Mouse (Mus musculus) layer of hippocampus, adult 9-10 months (tissue): ENCODE measurements around the gene Adgb.
"Not testable (repeated sequence)": the region's sequence is repeated elsewhere in the genome, so short reads cannot be mapped to it uniquely, and the experiment has no call there.

Experiments
- DNase-seq: peaks from one replicate; pipeline ENCODE4 v3.0.0; 2022; ENCODE audit warnings: low spot score

Adgb gene

DNA sequence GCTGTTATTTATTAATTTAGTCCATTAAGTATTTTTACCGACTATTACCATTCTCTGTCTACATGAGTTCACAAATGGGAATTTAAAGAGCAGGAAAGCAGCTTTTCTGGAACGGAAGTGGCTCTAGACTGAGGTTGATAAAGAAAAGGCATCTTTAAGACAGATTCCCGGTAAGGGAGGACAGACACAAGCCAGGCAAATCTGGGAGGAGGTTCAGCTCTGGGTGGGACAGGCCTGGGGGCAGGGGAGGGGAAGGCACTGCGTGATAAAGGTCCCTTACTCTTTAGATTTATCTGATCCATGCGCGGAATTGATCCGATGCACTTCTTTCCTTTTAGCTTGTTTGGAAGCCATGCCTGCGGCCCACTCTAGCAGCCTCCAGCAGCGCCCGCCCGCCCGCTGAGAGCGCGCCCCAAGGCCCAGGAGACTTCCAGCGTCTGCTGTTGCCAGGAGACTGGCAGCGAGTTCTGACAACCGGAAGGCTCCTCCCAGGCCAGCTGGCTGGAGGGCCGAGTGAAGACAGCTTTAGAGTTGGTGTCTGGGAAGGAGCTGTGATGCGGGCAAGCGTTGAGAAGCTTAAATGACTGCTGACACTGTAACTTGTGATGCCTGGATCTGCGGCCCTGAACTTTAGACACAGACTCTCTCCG is at the start of gene Adgb:
Adgb (minus strand) TSS at position 366 of the 650 bp plus-strand sequence.
- peak; percentile 31 for DNase-seq

DNA sequence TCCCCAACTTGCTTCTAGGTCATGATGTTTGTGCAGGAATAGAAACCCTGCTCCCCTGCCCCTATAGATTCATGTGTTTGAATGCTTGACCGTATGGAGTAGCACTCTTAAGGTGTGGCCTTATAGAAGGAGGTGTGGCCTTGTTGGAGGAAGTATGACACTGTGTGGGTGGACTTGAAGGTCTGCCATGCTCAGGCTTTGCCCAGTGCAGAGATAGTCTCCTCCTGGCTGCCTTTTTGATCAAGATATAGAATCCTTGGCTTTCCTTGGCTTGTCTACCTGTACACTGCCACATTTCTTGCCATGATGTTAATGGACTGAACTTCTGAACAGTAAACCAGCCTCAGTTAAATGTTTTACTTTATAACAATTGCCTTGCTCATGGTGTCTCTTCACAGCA is 8.0 kb upstream of the Adgb start:
- no peak for DNase-seq

GRCm38 (mm10) chr10:10477429-10477828 is 5.3 kb upstream of the Adgb start:
- not testable (repeated sequence) for DNase-seq

DNA sequence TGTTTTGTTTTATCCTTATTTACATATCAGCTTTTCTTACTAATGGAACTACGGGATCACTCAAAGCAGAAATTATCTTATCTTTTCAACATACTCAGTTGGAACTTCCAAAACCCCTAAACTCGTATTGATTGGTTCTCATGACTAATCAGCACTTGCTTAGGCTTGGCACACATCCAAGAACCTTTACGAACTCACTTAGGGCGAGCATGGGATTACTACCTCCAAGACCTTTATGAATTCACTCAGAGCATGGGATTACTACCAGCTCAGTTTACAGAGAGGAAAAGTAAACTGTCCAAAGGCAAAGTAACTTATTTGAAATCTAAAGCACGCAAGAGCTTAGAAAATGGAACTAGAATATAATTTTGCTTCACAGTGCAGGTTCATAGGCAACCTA is 4.8 kb upstream of the Adgb start:
- DNase-seq = no peak

DNA sequence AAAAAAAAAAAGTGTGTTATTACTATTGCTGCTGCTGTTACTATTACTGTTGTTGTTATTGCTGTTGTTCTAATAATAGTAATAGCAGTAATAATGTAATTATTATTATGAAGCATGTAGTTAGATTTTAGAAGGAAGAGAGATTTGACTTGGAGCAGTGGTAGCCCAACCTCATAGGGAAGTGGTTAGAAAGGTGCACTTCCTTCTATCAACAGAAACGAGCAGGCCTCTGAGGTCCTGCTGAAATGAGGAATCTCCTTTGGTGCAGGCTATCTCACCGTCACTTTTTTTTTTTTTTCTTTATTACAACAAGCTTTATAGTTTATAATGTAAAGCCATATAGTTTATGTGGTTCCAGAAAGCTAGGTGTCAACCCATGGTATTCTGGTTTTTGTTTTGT is 4.4 kb upstream of the Adgb start:
- DNase-seq = no peak

DNA sequence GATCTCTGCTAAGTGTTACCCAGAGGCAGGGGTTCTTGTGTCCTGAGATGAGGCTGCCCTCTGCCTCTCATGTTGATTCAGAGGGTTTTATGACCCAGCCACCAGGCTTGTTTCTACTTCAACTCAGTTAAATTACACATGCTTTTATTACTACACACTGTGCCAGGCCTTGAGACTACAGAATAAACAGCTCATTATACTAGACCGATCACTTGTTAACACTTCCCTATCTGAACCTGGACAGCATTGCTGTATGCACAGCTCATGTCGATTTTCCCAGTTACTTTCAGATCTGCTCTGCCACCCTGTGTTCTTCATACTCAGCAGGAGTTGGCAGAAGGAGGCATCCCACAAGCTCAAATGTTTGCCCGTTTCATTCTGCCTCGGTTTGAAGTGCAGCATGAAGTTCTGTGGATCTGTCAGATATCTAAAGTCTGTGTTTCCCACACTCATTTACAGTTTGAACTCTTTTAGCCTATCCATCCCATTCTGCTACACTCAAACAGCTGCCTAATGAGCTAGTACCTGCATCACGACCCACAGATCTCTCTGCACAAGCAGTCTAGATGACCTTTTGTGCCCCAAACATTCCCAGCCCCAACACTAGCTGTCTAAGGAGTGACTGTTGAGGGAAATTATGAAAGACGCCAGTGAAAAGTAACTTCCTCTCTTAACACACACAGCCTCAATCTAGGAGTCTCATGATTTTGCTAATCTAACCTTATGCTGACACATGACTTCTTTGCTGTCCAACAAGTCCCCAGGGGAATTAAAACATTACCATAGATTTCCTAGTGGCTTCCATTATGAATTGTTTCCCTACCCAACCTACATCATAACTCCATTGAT is 3.2 kb downstream of the Adgb start:
- no peak for DNase-seq

GRCm38 (mm10) chr10:10460113-10460512 is 12.0 kb downstream of the Adgb start:
- DNase-seq = no peak

GRCm38 (mm10) chr10:10456991-10457390 is 15.1 kb downstream of the Adgb start:
- DNase-seq = no peak

GRCm38 (mm10) chr10:10449067-10449466 is 23.1 kb downstream of the Adgb start:
- no peak for DNase-seq

DNA sequence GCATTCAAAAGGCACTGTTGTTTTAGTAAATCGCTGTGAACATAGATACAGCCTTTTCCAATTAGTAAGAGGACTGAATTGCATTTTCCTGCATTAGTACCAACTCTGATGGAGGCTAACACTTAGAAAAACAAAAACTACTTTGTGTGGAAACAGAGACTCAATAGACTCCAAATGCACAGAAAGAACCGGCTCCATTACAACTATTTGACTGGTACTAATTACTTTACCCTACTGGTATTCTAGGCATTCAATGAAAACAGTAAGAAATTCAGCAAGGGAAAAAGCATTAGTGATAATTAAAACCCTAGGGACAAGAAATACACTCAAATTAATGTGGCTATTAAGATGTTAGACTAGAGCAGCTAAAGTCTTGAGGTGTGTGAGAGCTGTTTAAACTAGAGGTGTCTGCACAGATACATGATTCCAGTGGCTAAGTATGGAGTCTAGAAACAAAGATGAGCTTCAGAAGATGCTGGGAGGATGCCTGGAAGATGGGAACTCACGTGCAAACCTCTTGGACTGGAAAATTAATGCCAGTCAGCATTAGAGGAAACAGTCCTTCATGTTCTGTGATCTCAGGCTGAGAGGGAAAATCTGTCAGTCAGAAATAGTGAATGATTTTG is 27.2 kb downstream of the Adgb start:
- DNase-seq = no peak

GRCm38 (mm10) chr10:10443558-10443957 is 28.6 kb downstream of the Adgb start:
- no peak for DNase-seq

DNA sequence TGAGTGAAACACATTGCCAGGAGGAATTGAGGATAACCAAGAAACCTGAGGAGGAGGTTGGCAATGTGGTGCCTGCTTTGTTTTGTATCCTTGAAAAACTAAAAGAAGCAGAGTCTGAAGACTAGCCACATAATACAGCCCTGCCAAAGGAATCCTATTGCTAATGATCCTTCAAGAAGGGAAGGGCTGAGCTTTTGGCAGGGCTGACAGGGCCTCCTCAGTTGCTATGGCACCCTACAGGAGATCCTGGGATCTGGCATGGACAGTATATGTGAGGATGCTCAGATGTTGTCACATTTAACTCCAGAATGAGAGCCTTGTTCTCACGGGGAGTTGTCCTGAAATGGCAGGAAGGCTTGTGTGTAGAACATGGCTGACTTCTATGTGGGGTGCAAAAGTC is 37.1 kb downstream of the Adgb start:
- no peak for DNase-seq

DNA sequence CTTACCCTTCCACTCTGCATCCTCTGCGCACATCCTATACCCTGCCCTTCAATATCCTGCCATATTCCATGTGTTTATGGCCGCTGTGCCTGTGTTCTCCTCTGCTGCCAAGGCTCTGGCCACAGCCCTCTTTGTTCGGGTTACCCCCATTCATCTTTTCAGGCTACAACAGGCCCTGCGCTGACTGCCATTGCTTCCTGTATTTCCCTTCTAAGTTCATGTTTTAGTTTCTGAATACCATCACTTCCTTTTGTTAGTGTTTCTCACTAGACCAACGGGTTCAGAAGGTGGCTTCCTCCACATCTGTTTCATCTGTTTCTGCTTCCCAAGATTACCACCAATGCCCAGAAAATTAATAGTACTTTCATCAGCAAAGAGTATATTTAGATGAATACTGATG is 42.5 kb downstream of the Adgb start:
- DNase-seq = no peak

GRCm38 (mm10) chr10:10429032-10429431 is 43.1 kb downstream of the Adgb start:
- no peak for DNase-seq

GRCm38 (mm10) chr10:10424383-10424782 is 47.7 kb downstream of the Adgb start:
- DNase-seq = no peak

DNA sequence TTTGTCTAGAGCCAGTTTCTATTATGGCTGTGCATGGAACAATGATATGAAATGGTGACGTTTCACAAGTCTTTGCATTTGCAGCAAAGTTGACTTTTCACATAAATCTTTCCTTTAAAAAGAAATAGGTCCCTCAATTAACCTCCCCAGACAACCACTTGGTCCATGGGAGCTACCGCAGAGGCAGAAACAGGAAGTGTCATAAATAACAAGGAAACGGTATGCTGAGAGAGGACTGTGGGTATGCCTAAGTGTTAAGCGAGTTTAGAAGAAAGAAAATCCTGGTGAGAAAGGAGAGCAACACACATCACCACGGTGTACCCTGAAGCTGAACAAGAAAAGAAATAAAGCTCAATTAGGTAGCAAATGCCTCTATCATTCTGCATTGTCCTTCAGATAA is 61.1 kb downstream of the Adgb start:
- no peak for DNase-seq

GRCm38 (mm10) chr10:10408166-10408565 is 64.0 kb downstream of the Adgb start:
- DNase-seq = peak; percentile 46

- DNase-seq = no peak
Measured at GRCm38 (mm10) chr10:10395784-10396481, 76.2 kb downstream of the Adgb start.

- DNase-seq = no peak
Measured at GRCm38 (mm10) chr10:10374629-10375028, 97.5 kb downstream of the Adgb start.

DNA sequence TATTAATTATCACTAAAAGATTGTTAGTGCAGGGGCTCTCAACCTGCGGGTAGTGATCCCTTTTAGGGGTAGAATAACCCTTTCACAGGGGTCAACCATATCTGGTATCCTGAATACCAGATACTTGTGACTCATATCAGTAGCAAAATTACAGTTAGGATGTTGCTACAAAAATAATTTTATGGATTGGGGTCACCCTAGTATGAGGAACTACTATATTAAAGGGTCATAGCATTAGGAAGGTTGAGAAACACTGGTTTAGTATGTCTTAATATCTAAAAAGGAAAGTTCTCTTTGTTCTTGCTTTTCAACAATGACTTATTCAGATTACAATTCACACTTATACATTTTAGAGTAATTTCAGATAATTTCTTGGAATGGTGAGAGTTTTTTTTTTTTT is 108.1 kb downstream of the Adgb start:
- DNase-seq = no peak

DNA sequence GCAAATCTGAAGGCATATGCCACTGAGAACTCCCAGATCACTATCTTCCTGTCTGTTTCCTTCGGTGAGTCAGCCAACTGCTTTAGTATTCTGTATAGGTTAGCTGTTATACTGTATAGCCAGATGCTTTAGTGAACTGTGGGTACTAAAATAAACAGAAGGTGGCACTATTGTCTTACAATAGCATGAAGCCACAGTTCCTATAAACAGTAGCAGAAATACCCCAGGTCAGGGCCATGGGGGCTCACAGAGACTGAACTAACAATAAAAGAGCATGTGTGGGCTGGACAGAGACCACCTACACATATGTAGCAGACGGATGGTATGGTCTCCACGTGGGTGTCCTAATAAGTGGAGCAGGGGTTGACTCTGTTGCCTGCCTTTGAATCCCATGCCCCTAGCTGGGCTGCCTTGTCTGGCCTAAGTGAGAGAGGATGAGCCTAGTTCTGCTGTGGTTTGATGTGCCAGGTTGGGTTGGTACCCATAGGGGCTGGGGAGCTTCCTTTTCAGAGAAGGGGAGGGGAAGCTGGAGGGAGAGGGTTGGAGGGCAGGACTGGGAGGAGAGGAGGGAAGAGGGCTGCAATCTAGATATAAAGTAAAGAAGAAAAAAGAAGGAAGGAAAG is 116.4 kb downstream of the Adgb start:
- peak; percentile 54 for DNase-seq

DNA sequence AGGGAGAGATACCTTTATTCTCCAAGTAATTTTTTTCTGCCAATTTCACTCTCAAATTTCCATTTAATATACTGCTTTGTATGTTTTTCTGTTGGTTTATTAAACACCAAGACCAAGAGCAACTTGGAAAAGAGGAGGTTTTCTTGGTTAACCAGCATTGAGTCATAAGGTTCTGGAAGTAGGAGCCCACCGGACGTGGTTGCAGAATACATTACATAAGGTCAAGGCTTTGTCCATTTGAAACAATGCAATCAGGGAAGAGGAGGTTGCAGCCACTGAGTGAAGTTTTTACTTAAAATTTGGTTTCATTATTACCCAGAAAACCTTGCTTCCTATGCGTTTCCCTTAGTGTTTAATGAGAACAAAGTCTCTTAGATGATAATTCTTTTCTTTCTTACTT is 119.9 kb downstream of the Adgb start:
- DNase-seq = no peak
